Mouse (Mus musculus) liver, embryonic 14.5 days (tissue): ENCODE data around the gene Cd207. TPM values are rescaled to one million over a fixed set of nuclear protein-coding genes. Genes with fewer than 3 reads are reported as not detected.

ENCODE experiments used
- ATAC-seq: fragments of 200-750 bp; cut with Nextera tagmentation; 2 replicates; pipeline ENCODE4 v1.8.0; 2017; ENCODE audit warnings: moderate number of reproducible peaks, mild to moderate bottlenecking, moderate library complexity; ENCODE audit not compliant: insufficient read depth
- DNase-seq, 3 experiments: peaks; one replicate each; pipeline ENCODE4 v3.0.0-alpha.2; 2012 to 2013; ENCODE audit warnings: low read depth in 3 of 3, low spot score in 3 of 3
- H3K27ac ChIP-seq: fragments of 300-500 bp; sonication (generic); 2 replicates; pipeline ENCODE4 v1.5.1; 2014; ENCODE audit warnings: moderate library complexity, mild to moderate bottlenecking, control low read depth, inconsistent platforms
- H3K27me3 ChIP-seq: fragments of 300-500 bp; sonication (generic); 2 replicates; pipeline ENCODE4 v1.6.1; 2014; ENCODE audit warnings: mild to moderate bottlenecking, low read length, moderate library complexity; ENCODE audit not compliant: control insufficient read depth, insufficient read depth
- H3K36me3 ChIP-seq: fragments of 300-500 bp; sonication (generic); replicated peaks from 2 replicates; pipeline ENCODE4 v1.6.1; 2014; ENCODE audit warnings: low read depth; ENCODE audit not compliant: control insufficient read depth, insufficient read depth
- H3K4me1 ChIP-seq, 2 experiments: fragments of 200-500 bp in 1 of 2; fragments of 300-500 bp in 1 of 2; sonication (generic) in 1 of 2; replicated peaks; 2 replicates each; pipeline ENCODE4 v1.6.1; 2012 to 2014; ENCODE audit warnings: antibody characterized with exemption in 1 of 2, inconsistent platforms in 1 of 2, low read length in 1 of 2; ENCODE audit not compliant: control insufficient read depth in 2 of 2, insufficient read depth in 2 of 2
- H3K4me2 ChIP-seq: fragments of 300-500 bp; sonication (generic); 2 replicates; pipeline ENCODE4 v1.6.1; 2014; ENCODE audit warnings: low read depth, mild to moderate bottlenecking, control low read depth, moderate library complexity
- H3K4me3 ChIP-seq, 2 experiments: fragments of 200-500 bp in 1 of 2; fragments of 300-500 bp in 1 of 2; sonication (generic) in 1 of 2; 2 replicates each; pipeline ENCODE4 v1.5.1; 2012 to 2014; ENCODE audit warnings: low read depth in 2 of 2, low read length in 2 of 2, mild to moderate bottlenecking in 2 of 2, control low read depth in 1 of 2, inconsistent platforms in 1 of 2, moderate library complexity in 1 of 2; ENCODE audit not compliant: insufficient read depth in 1 of 2
- H3K9ac ChIP-seq: fragments of 300-500 bp; sonication (generic); replicated peaks from 2 replicates; pipeline ENCODE4 v1.6.1; 2014; ENCODE audit warnings: mild to moderate bottlenecking, control low read depth, moderate library complexity
- H3K9me3 ChIP-seq: fragments of 300-500 bp; sonication (generic); 2 replicates; pipeline ENCODE4 v1.6.1; 2016; ENCODE audit warnings: low read length, mixed read lengths; ENCODE audit not compliant: control insufficient read depth
- CTCF ChIP-seq: IDR thresholded peaks from 2 replicates; pipeline ENCODE4 v1.5.1; 2016; ENCODE audit warnings: antibody characterized with exemption, low read depth, control low read depth
- EP300 ChIP-seq: IDR thresholded peaks from 2 replicates; pipeline ENCODE4 v1.6.1; 2016; ENCODE audit warnings: antibody characterized with exemption, low read depth
- WGBS: fragments of 180-500 bp; shearing (Covaris S2); extraction: QIAGEN DNeasy Blood & Tissue Kit; methylation state at CpG from one replicate; pipeline ENCODE4 v1.1.7; 2014; ENCODE audit not compliant: insufficient replicate concordance; 5-methylcytosine and 5-hydroxymethylcytosine counted together
- polyA plus RNA-seq, 2 experiments: library from polyadenylated mRNA; depleted of rRNA in 1 of 2; stranded (reverse) in 1 of 2; unstranded in 1 of 2; fragments of >200 nt; fragmentation: Nextera tagmentation in 1 of 2; extraction: Ambion mirVana in 1 of 2; gene quantifications; 2 replicates each; pipeline versions ENCODE4 v1.2.1 to v1.2.3; 2012 to 2014

Cd207 gene
- polyA plus RNA-seq, 2 experiments = 0.17 to 0.33 TPM

- ATAC-seq (no peak), DNase-seq (no peak)
- no peak overlapping the region for H3K9ac ChIP-seq
- no peak overlapping the region for H3K4me2 ChIP-seq
- H3K27ac ChIP-seq = no peak overlapping the region
- no peaks in the 10 kb centered on the region for H3K4me1 ChIP-seq
- WGBS = under 1% methylated on average over 27 of the region's 27 CpGs
- TF ChIP-seq EP300 (no peak), CTCF (no peak)
- no peak overlapping the region for H3K4me3 ChIP-seq
- no peaks in the 10 kb centered on the region for H3K36me3 ChIP-seq
- H3K27me3 ChIP-seq = peaks cover 92% of the 10 kb centered on the region
- no peaks in the 10 kb centered on the region for H3K9me3 ChIP-seq
Observed at GRCm38 (mm10) chr6:83703000-83703721, 25.5 kb upstream of the Cd207 start.

DNA sequence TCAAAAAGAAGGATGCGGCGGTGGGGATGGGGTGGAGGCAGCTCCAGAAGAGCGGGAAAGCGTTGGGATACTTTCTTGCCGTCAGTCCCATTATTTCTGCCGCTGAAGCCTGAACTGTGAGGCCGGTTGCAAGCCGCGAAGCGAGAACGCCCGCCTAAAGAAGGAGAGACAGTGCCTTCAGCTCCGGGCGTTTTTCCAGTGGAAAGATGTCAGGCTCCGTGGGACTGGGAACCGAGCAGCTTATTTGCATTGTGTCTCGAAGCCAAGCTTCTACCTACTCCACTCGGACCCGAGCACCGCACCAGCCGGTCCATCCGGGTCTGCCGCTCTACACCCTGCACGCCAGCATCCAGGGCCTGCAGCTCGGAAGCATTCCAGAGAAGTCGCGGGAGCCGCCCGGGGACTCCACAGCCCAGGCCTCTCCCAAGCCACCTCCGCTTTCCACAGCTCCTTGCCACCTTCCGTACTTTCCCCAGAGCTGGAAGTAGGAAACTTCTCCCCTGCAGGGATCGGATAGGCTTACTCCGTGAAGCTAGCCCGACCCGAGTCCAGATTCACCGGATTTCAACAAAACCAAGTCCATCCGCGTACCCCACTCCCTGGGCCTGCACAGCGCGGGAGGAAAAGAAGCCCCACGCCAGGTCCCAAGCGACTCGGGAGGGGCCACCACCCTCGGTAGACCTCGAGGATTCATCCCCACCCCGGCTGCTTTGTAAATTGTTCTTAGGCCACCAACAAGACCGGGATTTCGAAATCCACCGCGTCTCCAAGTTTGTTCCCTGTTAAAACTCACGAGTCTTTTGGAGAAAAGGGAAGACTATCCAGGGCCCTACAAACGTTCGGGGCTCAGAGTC lies 24.7 kb upstream of the Cd207 start:
- Histone ChIP-seq H3K4me1 (no peaks in the 10 kb centered on the region), H3K9me3 (no peaks in the 10 kb centered on the region), H3K27me3 (peaks cover 92% of the 10 kb centered on the region), H3K9ac (no peak overlapping the region), H3K27ac (no peak overlapping the region), H3K36me3 (no peaks in the 10 kb centered on the region), H3K4me3 (no peak overlapping the region), H3K4me2 (no peak overlapping the region)
- ATAC-seq (no peak), DNase-seq (no peak)
- TF ChIP-seq CTCF (no peak), EP300 (no peak)
- 2% methylated on average over 53 of the region's 53 CpGs for WGBS

DNA sequence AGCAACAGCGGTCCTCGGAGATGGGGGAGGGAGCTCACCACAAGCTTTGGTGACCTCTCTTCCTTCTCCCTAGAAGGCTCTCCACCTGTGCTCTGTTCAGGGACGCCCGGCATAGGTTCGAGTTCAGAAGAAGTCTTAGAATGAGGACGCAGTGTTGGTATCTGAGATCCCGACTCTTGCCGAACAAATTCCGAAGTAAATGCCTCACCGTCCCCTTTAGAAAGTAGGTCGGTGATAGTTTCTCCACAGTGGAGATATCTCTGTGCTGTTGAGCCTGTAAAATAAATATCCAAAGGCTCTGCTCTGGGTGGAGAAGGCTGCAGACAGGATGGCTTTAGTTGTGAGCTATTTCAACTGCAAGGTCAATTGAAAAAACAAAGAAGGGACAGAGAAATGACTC lies 23.3 kb upstream of the Cd207 start:
- DNase-seq (no peak), ATAC-seq (no peak)
- H3K4me1 ChIP-seq = no peaks in the 10 kb centered on the region
- no peaks in the 10 kb centered on the region for H3K36me3 ChIP-seq
- no peak overlapping the region for H3K4me3 ChIP-seq
- WGBS = under 1% methylated on average over 11 of the region's 11 CpGs
- no peak overlapping the region for H3K9ac ChIP-seq
- H3K27me3 ChIP-seq = peaks cover 92% of the 10 kb centered on the region
- H3K27ac ChIP-seq = no peak overlapping the region
- H3K4me2 ChIP-seq = no peak overlapping the region
- TF ChIP-seq CTCF (no peak), EP300 (no peak)
- no peaks in the 10 kb centered on the region for H3K9me3 ChIP-seq

DNA sequence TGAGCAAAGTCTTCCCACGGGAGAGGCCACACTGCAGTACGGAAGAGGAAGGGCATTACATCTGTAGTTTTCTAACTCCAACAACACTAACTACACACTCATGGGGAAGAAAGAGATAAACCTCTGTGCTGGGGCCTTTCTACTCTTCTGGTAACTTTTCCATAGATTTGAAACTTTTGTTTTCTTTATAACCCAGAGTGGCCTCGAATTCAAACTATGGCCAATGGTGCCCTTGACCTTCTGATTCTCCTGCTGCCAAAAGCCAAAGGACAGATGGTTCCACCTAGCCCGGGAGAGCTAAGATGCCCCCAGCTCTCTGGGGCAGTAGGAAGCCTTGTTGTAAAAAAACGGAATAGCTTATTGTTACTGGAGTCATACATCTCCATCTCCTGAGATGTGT lies 22.3 kb upstream of the Cd207 start:
- H3K4me2 ChIP-seq = no peak overlapping the region
- no peak for ATAC-seq
- no peaks in the 10 kb centered on the region for H3K9me3 ChIP-seq
- 3% methylated on average over 5 of the region's 5 CpGs for WGBS
- TF ChIP-seq EP300 (no peak), CTCF (no peak)
- H3K9ac ChIP-seq = no peak overlapping the region
- H3K4me3 ChIP-seq = no peak overlapping the region
- peaks cover 90% of the 10 kb centered on the region for H3K27me3 ChIP-seq
- no peaks in the 10 kb centered on the region for H3K4me1 ChIP-seq
- DNase-seq = no peak
- H3K27ac ChIP-seq = no peak overlapping the region
- H3K36me3 ChIP-seq = no peaks in the 10 kb centered on the region

- no peak overlapping the region for H3K4me2 ChIP-seq
- no peak overlapping the region for H3K27ac ChIP-seq
- no peaks in the 10 kb centered on the region for H3K9me3 ChIP-seq
- 7% methylated on average over 8 of the region's 8 CpGs for WGBS
- no peak for DNase-seq
- H3K9ac ChIP-seq = no peak overlapping the region
- H3K4me1 ChIP-seq = no peaks in the 10 kb centered on the region
- TF ChIP-seq EP300 (no peak), CTCF (no peak)
- H3K36me3 ChIP-seq = no peaks in the 10 kb centered on the region
- H3K4me3 ChIP-seq = no peak overlapping the region
- peaks cover 90% of the 10 kb centered on the region for H3K27me3 ChIP-seq
- no peak for ATAC-seq
Observed at GRCm38 (mm10) chr6:83697932-83698331, 20.3 kb upstream of the Cd207 start.
